Mouse (Mus musculus) cerebellum, postnatal 10 days (tissue): ENCODE data around the gene Fam198b.

Source experiments
- DNase-seq, 2 experiments: peaks; one replicate each; pipeline ENCODE4 v3.0.0; 2021; ENCODE audit warnings: mixed read lengths in 2 of 2

Fam198b gene

GRCm38 (mm10) chr3:79884305-79884704 is at the start of gene Fam198b:
Fam198b (plus strand) TSS chr3:79884533.
- no peak for DNase-seq

- peak; percentile 71 to 72 for DNase-seq
Observed at GRCm38 (mm10) chr3:79838751-79839150, 45.6 kb upstream of the Fam198b start.

- DNase-seq: no peak
Observed at GRCm38 (mm10) chr3:79841475-79841874, 42.9 kb upstream of the Fam198b start.

- DNase-seq: peak; percentile 66 to 72
Observed at GRCm38 (mm10) chr3:79842165-79842564, 42.2 kb upstream of the Fam198b start.

- peak; percentile 84 to 85 for DNase-seq
Observed at GRCm38 (mm10) chr3:79842616-79843016, 41.7 kb upstream of the Fam198b start.

GRCm38 (mm10) chr3:79843999-79844398 is 40.3 kb upstream of the Fam198b start:
- no peak for DNase-seq

- no peak for DNase-seq
Observed at GRCm38 (mm10) chr3:79846633-79847032, 37.7 kb upstream of the Fam198b start.

- no peak for DNase-seq
Observed at GRCm38 (mm10) chr3:79848841-79849240, 35.5 kb upstream of the Fam198b start.

- DNase-seq: no peak
Observed at GRCm38 (mm10) chr3:79849621-79850020, 34.7 kb upstream of the Fam198b start.

- DNase-seq: no peak
Observed at GRCm38 (mm10) chr3:79850656-79851055, 33.7 kb upstream of the Fam198b start.

- DNase-seq: no peak
Observed at GRCm38 (mm10) chr3:79852108-79852507, 32.2 kb upstream of the Fam198b start.

- no peak for DNase-seq
Observed at GRCm38 (mm10) chr3:79852654-79853166, 31.6 kb upstream of the Fam198b start, which contains the start of gene Tmem144. Tmem144 (minus strand) TSS chr3:79852773.

- no peak for DNase-seq
Observed at GRCm38 (mm10) chr3:79857780-79858179, 26.6 kb upstream of the Fam198b start.

GRCm38 (mm10) chr3:79858221-79858620 is 26.1 kb upstream of the Fam198b start:
- DNase-seq: no peak

- DNase-seq: peak in 1 of 2 experiments; percentile 60
Observed at GRCm38 (mm10) chr3:79864824-79865223, 19.5 kb upstream of the Fam198b start.

- DNase-seq: peak; percentile 92 to 93
Observed at GRCm38 (mm10) chr3:79866089-79866488, 18.2 kb upstream of the Fam198b start.

GRCm38 (mm10) chr3:79866526-79866925 is 17.8 kb upstream of the Fam198b start:
- DNase-seq: peak; percentile 32 to 44

GRCm38 (mm10) chr3:79867121-79867709 is 17.1 kb upstream of the Fam198b start:
- peak; percentile 54 to 57 for DNase-seq

GRCm38 (mm10) chr3:79875471-79875870 is 8.9 kb upstream of the Fam198b start:
- no peak for DNase-seq

- no peak for DNase-seq
Observed at GRCm38 (mm10) chr3:79878350-79878749, 6.0 kb upstream of the Fam198b start.

- DNase-seq: no peak
Observed at GRCm38 (mm10) chr3:79879246-79879645, 5.1 kb upstream of the Fam198b start.

- DNase-seq: no peak
Observed at GRCm38 (mm10) chr3:79881645-79882044, 2.7 kb upstream of the Fam198b start.

- DNase-seq: peak; percentile 85 to 89
Observed at GRCm38 (mm10) chr3:79883092-79883491, 1.2 kb upstream of the Fam198b start.

GRCm38 (mm10) chr3:79884761-79885189 is 442 bp downstream of the Fam198b start:
- peak; percentile 77 to 80 for DNase-seq
